Mouse (Mus musculus): ENCODE measurements around the gene Eif4e2. TPM values are rescaled to one million over a fixed set of nuclear protein-coding genes. Genes with fewer than 3 reads are reported as not detected.

Gene Eif4e2
- 175 and 208 TPM in 2 replicates for total RNA-seq (2012; rRNA removed)
- 228 and 245 TPM in 2 replicates for total RNA-seq (2014; rRNA removed)
- polyA plus RNA-seq (2012; ENCODE audit: insufficient read length, low read depth), result 264 and 289 TPM in 2 replicates

GRCm38 (mm10) chr1:87213735-87214704, at the start of gene Eif4e2:
Gene Eif4e2 (plus strand): TSS chr1:87213914.
- in situ Hi-C loops (cut with MboI; ENCODE audit: low pct_ligation_motif_present, low pct_unique_long_range_greater_than_20kb, low sequenced_read_pairs) (no loop called here), dilution Hi-C loops (cut with MboI; ENCODE audit: extremely low pct_ligation_motif_present, extremely low pct_unique_long_range_greater_than_20kb, low sequenced_read_pairs) (no loop called here)
- peak within 1 kb of the TSS; percentile 75 for H3K27ac ChIP-seq (ENCODE audit: insufficient read depth, low read depth)
- peaks cover 17 to 62% of the 10 kb centered on the region in 2 experiments for H3K4me1 ChIP-seq (ENCODE audit: control insufficient read depth in 1 of 2, insufficient read depth in 2 of 2)
- no peaks in the 10 kb centered on the region for H3K27me3 ChIP-seq (replicated peaks)
- peak within 1 kb of the TSS; percentile 96 for H3K4me2 ChIP-seq (ENCODE audit: insufficient read depth, low read depth, poor library complexity, severe bottlenecking)
- H3K9me3 ChIP-seq (replicated peaks; ENCODE audit: low read length), result no peaks in the 10 kb centered on the region
- peaks cover 54% of the 10 kb centered on the region for H3K79me2 ChIP-seq (replicated peaks; ENCODE audit: control insufficient read depth, extremely low read depth, insufficient read depth, poor library complexity, severe bottlenecking)
- peak within 1 kb of the TSS; percentile 93 for H3K9ac ChIP-seq (ENCODE audit: insufficient read depth, low read depth)
- peaks cover 6 to 35% of the 10 kb centered on the region in 2 experiments for H3K36me3 ChIP-seq (replicated peaks in 1 of 2; ENCODE audit: control insufficient read depth in 1 of 2, insufficient read depth in 1 of 2, low read length in 1 of 2)
- peak; percentile 96 for DNase-seq (ENCODE audit: extremely low read depth)
- H3K4me3 ChIP-seq (replicated peaks in 1 of 3; ENCODE audit: low read depth in 2 of 3, low read length in 2 of 3, poor library complexity in 1 of 3), result peak within 1 kb of the TSS; percentile 74 to 90 (median 80)
- TF ChIP-seq ZC3H11A (IDR thresholded peaks at IDR 0.05; ENCODE audit: low read depth, low read length) (no peak), TBP (conservative IDR thresholded peaks at IDR 0.05; ENCODE audit: low read depth, low read length) (peak; percentile 77), BHLHE40 (IDR thresholded peaks at IDR 0.05; ENCODE audit: low read depth, low read length) (peak; percentile 97), CHD2 (IDR thresholded peaks at IDR 0.05; ENCODE audit: low read length) (peak; percentile 81), ETS1 (conservative IDR thresholded peaks at IDR 0.05; ENCODE audit: low read depth, low read length) (peak; percentile 61), POLR2A (IDR thresholded peaks at IDR 0.05; ENCODE audit: low read depth, low read length) (peak; percentile 90), TCF12 (IDR thresholded peaks at IDR 0.05; ENCODE audit: low read depth, low read length) (peak; percentile 98), CHD1 (IDR thresholded peaks at IDR 0.05; ENCODE audit: low read depth, low read length) (no peak), MAZ (IDR thresholded peaks at IDR 0.05; ENCODE audit: low read depth, low read length) (peak; percentile 92), IRF4 (IDR thresholded peaks at IDR 0.05; ENCODE audit: low read depth, low read length) (peak; percentile 91), KAT2A (IDR thresholded peaks at IDR 0.05; ENCODE audit: insufficient replicate concordance, low read length) (peak; percentile 87; the same call in 1 of the 2 replicates), RAD21 (IDR thresholded peaks at IDR 0.05; ENCODE audit: low read depth, low read length) (no peak), GABPA (IDR thresholded peaks at IDR 0.05; ENCODE audit: insufficient replicate concordance, low read depth, low read length) (peak; percentile 47; the same call in 1 of the 2 replicates), MEF2A (IDR thresholded peaks at IDR 0.05; ENCODE audit: borderline replicate concordance, low read depth, low read length) (peak; percentile 92), EP300 (IDR thresholded peaks at IDR 0.05; ENCODE audit: low read length) (no peak), SIN3A (IDR thresholded peaks at IDR 0.05; ENCODE audit: low read length) (peak; percentile 95), MXI1 (IDR thresholded peaks at IDR 0.05; ENCODE audit: low read depth, low read length) (peak; percentile 89), UBTF (IDR thresholded peaks at IDR 0.05; ENCODE audit: low read depth, low read length) (peak; percentile 99), NRF1 (IDR thresholded peaks at IDR 0.05; ENCODE audit: low read depth, low read length) (peak; percentile 51; the same call in 1 of the 2 replicates), USF2 (conservative IDR thresholded peaks at IDR 0.05; ENCODE audit: low read depth, low read length) (no peak), JUND (conservative IDR thresholded peaks at IDR 0.05; ENCODE audit: low read depth, low read length) (0 out of 2 replicates have a peak, but pooled peaks have one; percentile 29), NELFE (IDR thresholded peaks at IDR 0.05; ENCODE audit: low read depth, low read length) (peak; percentile 97), POLR2AphosphoS2 (IDR thresholded peaks at IDR 0.05; ENCODE audit: low read depth, low read length) (peak; percentile 67; the same call in 1 of the 2 replicates), ZKSCAN1 (IDR thresholded peaks at IDR 0.05; ENCODE audit: borderline replicate concordance, low read depth, low read length) (no peak), RCOR1 (conservative IDR thresholded peaks at IDR 0.05; ENCODE audit: low read depth, low read length) (peak; percentile 86), ELF1 (IDR thresholded peaks at IDR 0.05; ENCODE audit: low read depth, low read length) (peak; percentile 92), MYC (IDR thresholded peaks at IDR 0.05; ENCODE audit: low read depth, low read length) (peak; percentile 85), USF1 (IDR thresholded peaks at IDR 0.05; ENCODE audit: low read depth, low read length) (peak; percentile 12; the same call in 1 of the 2 replicates), SMC3 (IDR thresholded peaks at IDR 0.05; ENCODE audit: low read depth, low read length) (no peak), ZNF384 (IDR thresholded peaks at IDR 0.05; ENCODE audit: low read depth, low read length) (peak; percentile 45; the same call in 1 of the 2 replicates), JUN (IDR thresholded peaks at IDR 0.05; ENCODE audit: insufficient read depth, low read depth, low read length) (no peak), CTCF (conservative IDR thresholded peaks at IDR 0.05 in 1 of 2, IDR thresholded peaks at IDR 0.05 in 1 of 2; ENCODE audit: low read depth in 2 of 2, low read length in 2 of 2) (peak in 1 of 2 experiments; percentile 21; a peak in 2 of 4 replicates), HCFC1 (IDR thresholded peaks at IDR 0.05; ENCODE audit: low read depth, low read length) (peak; percentile 94), MAFK (IDR thresholded peaks at IDR 0.05; ENCODE audit: insufficient replicate concordance, low read length) (peak; percentile 54; the same call in 1 of the 2 replicates), MAX (IDR thresholded peaks at IDR 0.05; ENCODE audit: low read length) (peak; percentile 83), PAX5 (IDR thresholded peaks at IDR 0.05; ENCODE audit: low read length) (no peak), ZMIZ1 (IDR thresholded peaks at IDR 0.05; ENCODE audit: low read depth, low read length) (peak; percentile 80; the same call in 1 of the 2 replicates)

Measured in CH12.LX (cell line).